Mouse (Mus musculus) NIH3T3 (cell line): Measurements from ENCODE around the gene Map3k6.
A peak's percentile ranks its signal among the peaks of the same experiment; 100 is the strongest.

Experiments used
- DNase-seq: peaks from one replicate; pipeline ENCODE4 v3.0.0-alpha.2; 2012; ENCODE audit warnings: low read depth

Gene Map3k6

DNA sequence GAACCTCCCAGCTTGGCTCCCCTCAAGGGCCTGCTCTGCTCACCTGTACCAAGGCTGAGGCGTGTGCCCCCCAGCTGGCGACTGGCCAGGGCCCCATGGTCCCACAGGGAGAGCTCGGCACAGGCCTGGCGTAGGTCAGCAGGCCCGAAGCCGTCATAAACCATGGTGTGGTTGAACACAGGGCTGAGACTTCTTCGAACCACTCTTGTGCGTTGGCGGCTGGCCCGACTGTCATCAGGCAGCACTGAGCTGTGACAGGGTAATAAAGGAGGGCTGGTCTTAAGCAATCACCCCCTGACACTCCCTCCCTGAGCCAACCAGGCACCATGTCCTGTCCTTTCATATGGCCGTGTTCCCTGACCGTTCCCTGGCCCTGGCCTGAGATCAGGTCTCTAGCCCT is 12.8 kb downstream of the Map3k6 start:
- DNase-seq, result no peak

DNA sequence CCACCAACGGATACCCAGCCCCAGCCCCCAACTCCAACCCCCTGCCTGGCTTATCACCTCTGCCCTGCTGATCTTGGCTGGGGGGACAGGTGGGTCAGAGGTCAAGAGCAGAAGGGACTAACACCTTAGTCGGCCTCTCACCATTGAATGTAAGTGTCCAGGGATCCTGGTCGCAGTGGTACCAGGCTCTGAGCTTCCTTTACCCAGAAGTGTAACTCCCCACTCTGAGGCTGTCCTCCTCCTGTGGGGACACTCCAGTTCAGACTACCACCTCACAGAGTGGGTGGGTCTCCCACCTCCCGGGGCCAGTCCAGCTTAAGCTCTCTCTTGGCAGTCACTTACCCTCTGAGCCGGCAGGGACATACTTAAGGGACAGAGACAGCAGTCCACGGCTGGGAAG is 14.8 kb downstream of the Map3k6 start:
- DNase-seq, result no peak

DNA sequence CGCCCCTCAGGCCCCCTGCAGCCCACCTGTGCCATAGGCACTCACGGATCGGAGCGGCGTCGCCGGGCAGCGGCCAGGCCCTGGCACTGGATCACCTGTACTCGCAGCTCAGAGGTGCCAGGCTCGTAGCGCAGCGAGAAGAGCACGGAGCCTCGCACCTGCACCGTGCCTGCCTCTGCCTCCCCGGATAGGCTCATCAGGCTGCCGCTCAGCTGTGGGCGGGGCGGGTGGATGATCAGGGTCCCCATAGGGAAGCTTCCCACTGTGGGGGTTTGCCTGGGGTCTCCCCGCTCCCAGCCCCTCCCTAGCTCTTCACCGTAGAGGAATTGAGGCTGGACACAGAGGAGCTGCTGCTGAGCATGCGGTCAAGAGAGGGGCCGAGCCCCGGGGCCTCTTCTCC is 16.2 kb downstream of the Map3k6 start:
- no peak for DNase-seq

DNA sequence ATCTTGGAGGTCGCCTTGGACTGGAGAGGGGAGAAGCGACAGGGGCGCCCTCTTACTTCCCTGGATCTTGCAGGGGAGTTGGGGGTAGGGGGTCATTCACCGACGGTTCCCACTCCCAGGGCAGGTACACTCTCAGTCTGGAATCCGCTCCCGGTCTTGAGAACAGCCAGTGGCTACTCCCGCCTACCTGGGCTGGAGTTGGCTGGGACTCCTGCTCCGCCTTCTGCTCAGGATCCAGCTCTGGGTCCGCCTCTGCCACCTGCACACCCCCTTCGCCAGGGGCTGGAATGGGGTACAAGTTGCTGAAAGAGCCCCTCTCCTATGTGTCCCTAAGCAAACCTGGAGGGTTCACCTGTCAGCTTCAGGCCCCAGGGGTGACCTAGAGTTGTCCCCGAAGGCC is 16.6 kb downstream of the Map3k6 start:
- DNase-seq, result no peak

DNA sequence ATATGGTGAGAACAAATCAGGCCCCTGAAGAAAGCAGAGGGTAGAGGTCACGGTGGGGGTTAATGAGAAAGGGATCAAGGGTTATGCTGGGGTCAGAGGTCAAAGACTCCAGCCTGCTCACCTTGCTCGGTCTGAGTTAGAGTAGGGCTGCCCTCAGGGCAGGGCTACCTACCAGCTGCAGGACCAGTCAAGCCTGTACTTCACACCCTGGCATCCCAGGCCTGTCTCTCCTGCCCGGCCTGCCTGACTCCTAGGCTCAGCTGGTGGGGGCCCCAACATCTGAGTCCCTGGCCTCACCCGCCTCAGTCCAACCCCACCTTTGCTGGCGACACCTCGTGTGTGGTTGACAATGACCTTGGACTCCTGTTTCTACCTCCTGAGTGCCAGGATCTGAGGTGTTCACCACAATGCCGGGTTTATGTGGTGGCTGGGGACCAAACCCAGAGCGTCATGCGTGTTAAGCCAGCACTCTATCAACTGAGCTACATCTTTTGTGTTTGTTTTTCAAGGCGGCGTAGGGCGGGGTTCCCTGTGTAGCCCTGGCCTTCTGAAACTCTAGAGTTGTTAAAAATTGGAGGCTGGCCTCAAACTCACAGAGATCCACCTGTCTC is 17.3 kb downstream of the Map3k6 start:
- no peak for DNase-seq

DNA sequence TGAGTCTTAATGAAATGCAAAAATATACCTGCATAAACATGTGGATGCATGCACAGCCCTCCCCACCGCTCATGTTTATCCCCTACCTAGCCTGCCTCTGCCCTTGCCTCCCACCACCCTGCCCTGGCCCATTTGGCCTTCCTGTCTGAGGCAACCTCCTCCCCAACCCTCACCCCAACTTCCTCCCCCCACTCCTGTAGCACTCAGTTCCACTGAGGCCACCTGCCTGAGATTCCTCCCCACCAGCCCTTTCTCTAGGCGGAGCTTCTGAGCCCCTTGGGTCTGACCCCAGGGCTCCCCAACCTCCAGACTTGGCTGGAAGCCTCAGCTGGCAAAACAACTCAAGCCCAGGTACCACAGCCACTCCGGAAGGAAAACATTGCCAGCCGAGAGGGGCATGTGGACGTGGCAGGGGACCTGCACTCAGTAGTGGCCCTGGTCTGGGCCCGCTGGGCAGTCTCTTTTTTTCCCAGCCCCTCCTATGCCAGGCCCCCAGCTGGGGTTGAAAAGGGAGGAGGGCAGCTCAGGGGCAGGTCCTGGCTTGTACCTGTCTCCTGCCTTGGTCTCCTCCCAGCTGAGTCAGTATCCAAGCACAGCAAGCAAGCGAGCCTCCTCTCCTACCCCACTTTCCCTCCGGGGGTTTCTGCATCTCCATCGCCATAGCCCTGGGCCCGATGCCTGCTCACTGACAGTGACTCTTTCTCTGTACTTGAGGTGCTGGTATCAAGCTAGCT is 21.2 kb downstream of the Map3k6 start:
- DNase-seq, result peak; percentile 16

DNA sequence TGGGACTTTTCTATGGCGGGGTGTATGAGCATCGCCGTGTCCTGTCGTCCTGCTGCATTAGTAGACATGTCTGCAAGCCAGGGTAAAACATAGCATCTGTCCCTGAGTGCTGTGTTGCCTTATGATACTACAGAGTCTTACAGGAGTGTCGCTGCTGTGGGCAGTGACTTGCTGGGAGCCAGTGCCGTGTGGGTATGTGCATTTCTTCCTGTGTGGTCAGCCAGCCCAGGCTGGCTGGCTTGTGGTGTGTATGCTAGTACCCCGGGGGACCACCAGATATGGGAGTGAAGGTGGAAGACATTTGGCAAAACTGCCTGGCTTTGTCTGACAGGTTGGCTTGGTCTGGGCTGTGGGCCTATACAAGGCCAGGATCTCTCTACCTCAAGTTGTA is 21.8 kb downstream of the Map3k6 start:
- DNase-seq, result no peak

DNA sequence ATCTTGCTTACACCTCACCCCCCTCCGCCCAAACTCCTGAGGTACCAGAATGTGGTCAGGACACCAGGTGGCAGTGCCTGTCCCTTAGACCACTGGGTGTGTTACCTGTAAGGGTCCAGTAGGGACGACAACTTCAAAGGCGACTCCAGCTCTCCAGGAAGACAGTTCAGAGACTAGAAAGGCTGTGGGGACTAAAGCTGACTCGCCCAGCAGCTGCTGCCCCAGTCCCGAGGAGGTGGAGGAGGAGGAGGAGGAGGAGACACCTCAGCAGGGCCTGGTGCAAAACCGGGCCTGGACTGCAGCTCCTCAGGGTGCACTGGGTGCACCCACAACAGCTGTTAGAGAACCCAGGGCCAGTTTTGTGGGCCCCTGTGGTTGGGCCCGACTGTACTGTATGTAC is 22.3 kb downstream of the Map3k6 start, which contains the start of gene Sytl1:
Gene Sytl1, minus strand, starts transcription at position 232 of the 400 bp plus-strand sequence.
- DNase-seq, result no peak

DNA sequence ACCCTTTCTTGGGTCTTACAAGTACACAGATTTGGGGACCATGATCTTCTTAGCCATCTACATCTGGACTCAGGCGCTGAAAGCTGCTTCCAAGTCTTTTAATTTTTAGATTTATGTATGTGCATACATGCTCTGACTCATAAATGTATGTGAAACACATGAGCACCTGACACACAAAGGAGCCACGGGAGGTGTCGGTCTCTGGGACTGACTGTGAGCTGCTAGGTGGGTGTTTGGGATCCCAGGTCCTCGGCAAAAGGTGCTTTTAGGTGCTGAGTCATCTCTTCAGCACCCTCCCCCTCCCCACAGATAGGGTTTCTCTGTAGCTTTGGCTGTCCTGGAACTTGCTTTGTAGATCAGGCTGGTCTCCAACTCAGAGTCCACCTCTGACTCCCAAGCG is 23.1 kb downstream of the Map3k6 start:
- DNase-seq, result no peak

DNA sequence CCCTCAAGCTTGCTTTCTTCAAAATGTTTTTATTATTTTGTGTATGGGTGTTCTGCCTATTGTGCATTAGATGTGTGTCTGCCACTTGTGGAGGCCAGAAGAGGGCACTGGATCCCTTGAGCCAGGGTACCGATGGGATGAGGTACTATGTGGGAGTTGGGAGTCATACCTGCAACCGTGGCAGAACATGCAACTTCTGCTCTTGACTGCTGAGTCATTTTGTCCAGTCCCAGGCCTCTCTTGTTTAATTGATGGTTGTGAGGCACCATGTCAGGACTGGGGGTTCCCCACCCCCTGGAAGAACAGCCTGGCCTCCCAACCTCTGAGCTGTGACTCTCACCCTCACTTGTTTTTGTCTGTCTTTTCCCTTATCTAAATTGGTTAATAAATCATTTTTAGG is 23.9 kb downstream of the Map3k6 start:
- DNase-seq, result no peak

DNA sequence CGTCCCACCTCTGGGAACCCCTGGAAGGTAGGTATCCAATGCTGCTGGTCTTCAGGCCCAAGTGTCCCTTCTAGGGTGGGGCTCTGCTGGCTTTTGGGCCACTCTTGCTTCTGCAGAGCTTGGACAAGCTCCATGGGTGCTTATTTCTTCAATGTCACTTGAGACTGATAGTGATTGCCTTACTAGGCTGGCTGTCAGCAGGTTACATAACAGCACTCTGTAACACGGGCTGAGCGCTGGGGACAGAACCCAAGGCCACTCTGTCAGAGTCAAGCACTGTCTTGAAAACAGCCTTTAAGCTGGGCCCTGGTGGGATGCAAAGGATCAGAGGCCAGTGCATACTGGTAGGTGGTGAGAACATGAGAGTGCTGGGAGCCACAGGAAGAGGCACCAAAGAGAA is 24.7 kb downstream of the Map3k6 start:
- no peak for DNase-seq

DNA sequence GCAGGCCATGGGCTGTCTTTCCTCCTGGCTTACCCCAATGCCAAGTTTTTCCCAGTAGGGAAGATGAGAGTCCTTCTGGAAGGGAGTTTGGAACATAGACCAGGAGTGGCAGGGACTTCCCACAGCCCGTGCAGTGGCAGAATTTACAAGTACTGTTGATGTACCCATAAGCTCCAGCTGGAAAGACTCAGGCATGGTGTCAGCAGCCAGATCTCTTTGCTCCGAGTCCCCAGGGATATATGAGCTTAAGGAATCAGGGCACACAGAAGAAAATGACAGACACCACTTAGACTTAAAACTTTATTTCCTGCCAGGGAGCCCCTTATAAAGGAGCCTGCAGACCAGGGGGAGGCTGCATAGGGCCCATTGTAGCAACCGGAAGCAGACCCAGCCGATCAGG is 25.1 kb downstream of the Map3k6 start:
- DNase-seq, result no peak

DNA sequence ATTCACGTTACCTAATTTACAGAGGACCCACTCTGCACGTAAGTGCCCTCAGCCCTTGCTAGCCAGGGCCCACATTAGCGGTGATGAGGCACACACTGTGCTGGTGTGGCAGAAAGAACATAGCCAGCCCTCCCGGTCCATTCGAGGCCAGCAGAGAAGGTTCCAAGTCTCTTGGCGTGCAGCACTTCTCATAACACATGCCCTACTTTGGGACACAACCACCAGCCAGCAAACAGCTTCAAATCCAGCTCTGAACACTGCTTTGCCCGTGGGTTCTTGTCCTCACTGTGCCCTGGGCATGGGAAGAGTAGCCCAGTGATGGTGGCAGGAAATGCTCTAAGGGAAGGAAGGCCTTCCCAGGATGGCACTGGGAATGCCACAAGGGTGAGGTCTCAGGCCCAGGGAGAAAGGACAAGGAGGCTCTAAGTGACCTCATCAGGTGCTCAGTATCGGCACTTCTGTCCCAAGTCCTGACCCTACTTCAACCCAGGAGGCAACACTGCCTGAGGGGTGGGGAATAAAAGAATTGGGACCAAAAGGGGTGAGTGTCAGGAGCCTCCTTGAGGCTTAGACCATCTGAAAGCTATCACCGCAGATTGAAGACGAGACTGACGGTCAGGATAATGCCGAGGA is 25.7 kb downstream of the Map3k6 start:
- no peak for DNase-seq

DNA sequence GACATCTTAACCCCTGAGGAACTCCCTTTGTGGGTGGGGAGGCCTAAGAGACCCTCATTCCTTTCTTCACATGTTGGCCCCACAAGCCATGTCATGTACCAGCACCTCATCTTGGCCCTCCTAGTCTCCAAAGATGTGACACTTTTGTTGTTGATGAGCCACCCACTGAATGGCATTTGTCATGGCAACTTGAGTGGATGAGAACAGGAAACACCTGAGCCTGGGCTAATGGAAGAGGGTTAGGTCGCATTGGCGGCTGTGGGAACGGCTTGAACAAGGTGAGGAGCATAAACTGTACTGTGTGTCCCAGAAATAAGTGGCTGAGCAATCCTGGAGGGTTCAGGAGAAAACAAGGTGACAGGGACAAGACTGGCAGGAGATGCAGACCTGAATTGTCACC is 28.3 kb downstream of the Map3k6 start:
- DNase-seq, result no peak

DNA sequence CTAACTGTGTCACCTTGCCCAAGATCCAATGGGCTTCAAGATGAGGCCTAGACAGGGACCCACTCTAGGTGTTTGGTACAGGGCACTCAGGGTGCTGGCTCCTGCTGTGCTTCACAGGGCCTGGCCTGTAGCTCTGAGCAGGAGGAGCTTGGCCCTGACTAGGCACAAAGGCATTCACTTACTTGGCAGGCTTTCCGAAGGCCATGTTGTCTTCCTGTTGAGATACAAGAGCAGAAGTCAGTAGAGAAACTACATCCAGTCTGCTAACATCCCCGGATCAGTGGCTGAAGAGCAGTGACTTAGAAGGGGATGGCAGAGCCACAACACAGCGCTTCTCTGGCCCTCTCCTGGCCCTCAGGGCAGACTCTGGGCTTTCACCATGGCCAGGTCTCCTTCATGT is 29.0 kb downstream of the Map3k6 start:
- peak; percentile 82 for DNase-seq

DNA sequence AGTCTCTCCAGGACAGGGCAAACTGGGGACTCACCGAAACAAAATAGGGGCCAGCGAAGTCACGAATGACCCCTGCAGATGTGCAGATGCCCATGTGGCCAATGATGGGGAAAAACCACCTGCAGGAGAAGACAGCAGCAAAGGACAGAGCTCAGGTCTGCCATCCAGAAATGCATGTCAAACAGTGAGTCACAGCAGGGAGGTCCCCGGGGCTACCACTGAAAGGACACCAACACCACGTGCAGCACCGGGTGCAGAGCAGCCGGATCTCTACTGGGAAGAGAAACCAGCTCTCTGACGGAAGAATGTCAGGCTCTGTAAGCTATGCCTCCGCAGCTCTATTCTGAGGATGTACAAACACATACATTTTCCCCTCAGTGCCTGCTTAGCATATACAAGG is 30.3 kb downstream of the Map3k6 start:
- no peak for DNase-seq

DNA sequence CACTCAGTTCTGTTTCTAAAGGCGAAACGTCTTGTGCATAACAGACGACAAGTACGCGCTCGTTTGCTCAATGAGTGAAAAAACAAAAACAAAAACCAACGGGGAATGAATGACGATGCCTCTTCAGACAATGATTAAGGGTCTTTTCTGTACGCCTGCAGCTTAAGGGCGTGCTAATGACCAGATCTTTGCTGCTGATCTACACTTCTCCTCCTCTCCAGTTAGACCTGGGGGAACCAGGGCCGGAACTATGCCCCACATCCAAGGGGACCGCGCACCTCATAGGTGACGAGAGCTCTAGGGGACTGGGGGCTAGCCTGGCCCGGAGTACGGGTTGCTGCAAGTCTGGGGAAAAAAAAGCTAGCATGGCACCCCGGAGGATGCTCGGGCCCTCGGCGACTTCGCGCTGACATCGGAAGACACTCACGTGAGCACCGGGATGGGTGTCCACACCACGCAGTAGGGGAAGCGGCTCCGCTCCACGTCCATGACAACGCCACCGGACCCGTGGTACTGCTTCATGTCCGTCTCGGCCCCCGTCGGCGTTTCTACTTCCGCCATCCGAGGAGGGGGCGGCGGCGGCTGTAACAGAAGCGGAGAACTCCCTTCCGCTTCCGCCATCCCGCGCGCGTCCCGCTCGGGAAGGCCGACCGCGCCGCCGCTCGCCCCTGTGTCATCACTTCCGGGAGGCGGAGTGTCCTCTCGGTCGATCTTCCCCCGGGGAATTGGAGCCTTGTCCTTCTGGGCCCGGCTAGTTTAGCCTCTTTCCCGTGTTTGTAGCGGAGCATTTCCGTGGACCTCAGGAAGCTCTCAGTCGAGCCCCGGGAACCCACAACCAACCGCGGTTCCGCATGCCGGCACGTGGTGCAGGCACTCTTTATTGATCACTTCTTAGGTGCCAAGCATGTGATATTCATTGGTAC is 36.7 kb downstream of the Map3k6 start, which contains the start of gene Tmem222:
Gene Tmem222, minus strand, starts transcription at position 689 of the 923 bp plus-strand sequence.
- DNase-seq, result peak; percentile 97

DNA sequence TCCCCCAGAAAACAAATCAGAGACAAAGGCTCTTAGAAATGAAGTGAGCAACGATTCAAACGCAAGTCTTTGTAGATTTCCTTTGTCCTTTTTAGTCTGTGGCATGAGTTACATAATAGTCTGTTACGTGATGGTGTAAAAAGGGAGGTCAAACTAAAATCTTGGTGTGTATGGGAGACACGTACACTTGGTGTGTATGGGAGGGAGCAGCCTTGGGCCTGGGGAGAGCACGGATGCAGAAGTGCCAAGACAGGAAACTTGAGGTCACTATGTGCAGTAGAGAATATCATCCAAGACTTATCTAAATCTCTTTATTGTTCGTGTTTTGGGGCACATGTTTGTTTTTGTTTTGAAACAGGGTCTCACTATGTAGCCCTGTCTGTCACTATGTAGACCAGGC is 37.4 kb downstream of the Map3k6 start:
- no peak for DNase-seq

DNA sequence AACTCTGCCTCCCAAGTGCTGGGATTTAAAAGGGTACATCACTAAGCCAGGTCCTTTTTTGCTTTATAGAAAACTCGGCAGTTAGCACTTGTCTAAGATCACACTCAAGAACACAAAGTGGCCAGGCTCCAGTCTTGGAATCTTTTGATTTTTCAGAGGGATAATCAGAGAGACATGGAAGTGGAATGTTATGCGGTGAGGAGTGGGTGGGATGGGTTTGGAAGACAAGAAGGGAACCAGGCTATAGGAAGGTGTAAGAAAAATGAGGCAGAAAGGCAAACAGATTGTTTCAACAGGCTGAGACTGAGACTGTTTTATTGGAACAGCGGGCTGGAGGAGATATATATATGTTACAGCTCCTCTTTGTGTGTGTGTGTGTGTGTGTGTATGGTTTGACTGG is 37.9 kb downstream of the Map3k6 start:
- DNase-seq, result no peak

DNA sequence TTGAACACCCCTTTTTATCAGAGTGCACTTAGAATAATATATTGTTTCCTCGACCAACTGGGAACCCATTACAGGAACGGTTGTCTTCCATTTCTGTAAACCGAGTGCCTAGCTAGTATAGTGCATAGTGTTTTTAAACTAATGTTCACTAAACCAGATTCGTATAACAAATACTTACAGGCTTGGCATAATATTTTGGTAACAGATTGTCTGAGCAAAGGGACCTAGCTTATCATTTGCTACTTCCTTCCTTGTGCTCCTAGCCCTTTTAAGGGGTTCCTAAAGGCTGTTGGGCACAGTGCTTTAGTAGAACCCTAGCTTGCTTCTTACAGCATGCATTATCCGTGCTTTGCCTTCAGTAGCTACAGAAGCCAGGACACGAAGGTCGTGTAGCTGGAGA is 40.9 kb downstream of the Map3k6 start:
- DNase-seq, result no peak

DNA sequence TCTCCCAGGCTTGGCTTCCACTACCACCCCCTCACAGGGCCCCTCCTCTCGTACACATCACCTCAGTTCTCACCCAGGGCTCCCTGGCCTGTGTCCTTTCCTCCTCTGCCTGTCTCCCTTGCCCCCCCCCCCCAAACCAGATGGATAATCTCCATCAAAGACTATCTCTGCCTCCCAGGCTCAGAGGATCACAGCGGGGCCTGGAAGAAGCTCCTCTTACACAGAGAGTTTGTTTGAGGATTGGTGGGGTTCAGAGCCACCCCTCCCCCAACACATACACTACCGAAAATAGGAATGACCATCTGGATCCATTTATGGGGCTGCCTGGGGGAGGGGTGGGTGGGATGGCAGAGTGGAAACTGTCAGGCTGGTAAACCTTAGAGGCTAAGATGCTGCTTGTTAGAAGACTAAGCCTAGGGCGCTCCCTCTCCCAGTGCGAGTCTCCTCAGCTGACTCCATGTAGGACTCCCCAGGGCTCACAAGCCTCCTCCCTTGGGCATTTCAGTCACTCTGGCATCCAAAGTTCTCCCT is 41.4 kb downstream of the Map3k6 start:
- peak; percentile 81 for DNase-seq

DNA sequence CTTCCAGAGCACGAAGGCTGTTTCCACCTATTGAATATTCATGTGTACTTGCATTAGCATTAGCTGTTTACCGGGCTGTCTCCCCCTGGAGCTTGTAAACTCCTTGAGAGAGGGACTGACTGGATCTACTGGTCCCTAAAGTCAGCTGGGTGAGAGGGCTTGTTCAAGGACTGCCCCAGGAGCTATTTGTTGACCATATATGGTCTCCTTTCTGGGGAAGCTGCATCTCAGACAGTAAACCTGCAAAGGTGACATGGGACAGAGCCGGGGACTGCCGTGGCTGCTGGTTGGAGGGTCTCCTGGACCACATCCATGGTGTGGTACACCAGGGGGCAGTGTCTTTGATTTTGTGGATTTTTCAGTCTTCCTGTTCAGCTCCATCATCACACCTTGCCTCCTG is 42.0 kb downstream of the Map3k6 start:
- peak; percentile 8 for DNase-seq
